Mouse (Mus musculus): ENCODE data around the gene Ddi2. TPM values are rescaled to one million over a fixed set of nuclear protein-coding genes. Genes with fewer than 3 reads are reported as not detected.

Ddi2 gene
- polyA plus RNA-seq, 1 experiment: 21.2 TPM

DNA sequence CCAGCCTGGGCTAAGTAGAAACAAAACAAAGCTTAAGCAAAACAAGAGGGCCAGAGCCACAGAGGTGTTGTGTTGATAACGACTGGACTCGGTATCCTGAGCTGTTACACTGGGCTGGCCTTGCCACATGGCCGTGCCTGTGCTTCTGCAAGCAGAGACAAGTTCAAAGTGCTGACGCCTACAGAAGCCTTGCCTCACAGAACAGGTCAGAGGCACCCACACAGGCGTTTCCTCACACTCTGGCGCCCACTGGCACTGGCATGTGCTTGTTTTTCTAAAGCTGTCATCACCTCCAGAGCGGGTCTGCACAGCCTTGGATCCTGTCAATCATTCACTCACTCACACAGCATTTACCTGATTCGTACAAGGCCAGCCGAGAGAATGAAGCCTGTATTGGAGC lies 18.6 kb upstream of the Ddi2 start:
- Histone ChIP-seq H3K27me3 (ENCODE audit: control insufficient read depth, insufficient read depth, low read length) (no peaks in the 10 kb centered on the region), H3K4me1 (ENCODE audit: control insufficient read depth, insufficient read depth, insufficient read length, low read length) (peaks cover 18% of the 10 kb centered on the region), H3K36me3 (ENCODE audit: control insufficient read depth, insufficient read depth, low read length) (no peaks in the 10 kb centered on the region), H3K27ac (ENCODE audit: insufficient read depth, low read depth, low read length) (peak overlapping the region; percentile 40; the same call in 1 of the 2 replicates), H3K4me3 (ENCODE audit: low read depth, low read length) (no peak overlapping the region)
- 22% methylated on average over 9 of the region's 9 CpGs for WGBS
- TF ChIP-seq CTCF (IDR thresholded peaks at IDR 0.05; ENCODE audit: extremely low read depth, insufficient read length, insufficient replicate concordance, low read depth, low read length): no peak
- no peak for TF ChIP-seq POLR2A (IDR thresholded peaks at IDR 0.05; ENCODE audit: low read depth, low read length)

- Histone ChIP-seq H3K36me3 (ENCODE audit: control insufficient read depth, insufficient read depth, low read length) (no peaks in the 10 kb centered on the region), H3K27ac (ENCODE audit: insufficient read depth, low read depth, low read length) (no peak overlapping the region), H3K4me3 (ENCODE audit: low read depth, low read length) (no peak overlapping the region), H3K4me1 (ENCODE audit: control insufficient read depth, insufficient read depth, insufficient read length, low read length) (peaks cover 22% of the 10 kb centered on the region), H3K27me3 (ENCODE audit: control insufficient read depth, insufficient read depth, low read length) (no peaks in the 10 kb centered on the region)
- WGBS: 34% methylated on average over 8 of the region's 8 CpGs
- TF ChIP-seq CTCF (IDR thresholded peaks at IDR 0.05; ENCODE audit: extremely low read depth, insufficient read length, insufficient replicate concordance, low read depth, low read length) (no peak), POLR2A (IDR thresholded peaks at IDR 0.05; ENCODE audit: low read depth, low read length) (no peak)
These were observed 14.8 kb upstream of the Ddi2 start for GRCm38 (mm10) chr4:141738015-141738414.

DNA sequence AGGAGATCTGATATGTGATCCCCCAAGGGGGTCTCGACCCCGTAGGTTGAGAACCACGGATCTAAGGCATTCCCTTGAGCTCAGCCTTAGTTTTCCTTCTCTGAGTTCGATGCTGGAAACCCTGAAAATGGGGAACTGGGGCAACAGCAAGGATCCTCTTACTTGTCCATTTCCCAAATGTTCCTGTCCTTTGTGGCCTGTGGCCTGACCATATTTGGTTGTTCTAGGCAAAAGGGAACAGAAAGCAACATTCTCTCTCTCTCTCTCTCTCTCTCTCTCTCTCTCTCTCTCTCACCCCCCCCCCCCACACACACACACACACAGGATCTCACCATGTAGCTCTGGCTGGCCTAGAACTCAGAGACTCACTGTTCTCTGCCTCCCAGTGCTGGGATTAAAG lies 13.6 kb upstream of the Ddi2 start:
- Histone ChIP-seq H3K27ac (ENCODE audit: insufficient read depth, low read depth, low read length) (peak overlapping the region; percentile 59; the same call in 1 of the 2 replicates), H3K27me3 (ENCODE audit: control insufficient read depth, insufficient read depth, low read length) (no peaks in the 10 kb centered on the region), H3K36me3 (ENCODE audit: control insufficient read depth, insufficient read depth, low read length) (no peaks in the 10 kb centered on the region), H3K4me1 (ENCODE audit: control insufficient read depth, insufficient read depth, insufficient read length, low read length) (peaks cover 19% of the 10 kb centered on the region; the same call in 1 of the 2 replicates), H3K4me3 (ENCODE audit: low read depth, low read length) (no peak overlapping the region)
- 44% methylated on average over 4 of the region's 4 CpGs for WGBS
- TF ChIP-seq CTCF (IDR thresholded peaks at IDR 0.05; ENCODE audit: extremely low read depth, insufficient read length, insufficient replicate concordance, low read depth, low read length) (no peak), POLR2A (IDR thresholded peaks at IDR 0.05; ENCODE audit: low read depth, low read length) (no peak)

GRCm38 (mm10) chr4:141735206-141735560 lies 12.0 kb upstream of the Ddi2 start:
- Histone ChIP-seq H3K36me3 (ENCODE audit: control insufficient read depth, insufficient read depth, low read length) (no peaks in the 10 kb centered on the region), H3K27ac (ENCODE audit: insufficient read depth, low read depth, low read length) (peak overlapping the region; percentile 7; the same call in 1 of the 2 replicates), H3K4me1 (ENCODE audit: control insufficient read depth, insufficient read depth, insufficient read length, low read length) (peaks cover 24% of the 10 kb centered on the region), H3K4me3 (ENCODE audit: low read depth, low read length) (peak overlapping the region; percentile 43), H3K27me3 (ENCODE audit: control insufficient read depth, insufficient read depth, low read length) (no peaks in the 10 kb centered on the region)
- 30% methylated on average over 9 of the region's 9 CpGs for WGBS
- no peak for TF ChIP-seq CTCF (IDR thresholded peaks at IDR 0.05; ENCODE audit: extremely low read depth, insufficient read length, insufficient replicate concordance, low read depth, low read length)
- no peak for TF ChIP-seq POLR2A (IDR thresholded peaks at IDR 0.05; ENCODE audit: low read depth, low read length)

DNA sequence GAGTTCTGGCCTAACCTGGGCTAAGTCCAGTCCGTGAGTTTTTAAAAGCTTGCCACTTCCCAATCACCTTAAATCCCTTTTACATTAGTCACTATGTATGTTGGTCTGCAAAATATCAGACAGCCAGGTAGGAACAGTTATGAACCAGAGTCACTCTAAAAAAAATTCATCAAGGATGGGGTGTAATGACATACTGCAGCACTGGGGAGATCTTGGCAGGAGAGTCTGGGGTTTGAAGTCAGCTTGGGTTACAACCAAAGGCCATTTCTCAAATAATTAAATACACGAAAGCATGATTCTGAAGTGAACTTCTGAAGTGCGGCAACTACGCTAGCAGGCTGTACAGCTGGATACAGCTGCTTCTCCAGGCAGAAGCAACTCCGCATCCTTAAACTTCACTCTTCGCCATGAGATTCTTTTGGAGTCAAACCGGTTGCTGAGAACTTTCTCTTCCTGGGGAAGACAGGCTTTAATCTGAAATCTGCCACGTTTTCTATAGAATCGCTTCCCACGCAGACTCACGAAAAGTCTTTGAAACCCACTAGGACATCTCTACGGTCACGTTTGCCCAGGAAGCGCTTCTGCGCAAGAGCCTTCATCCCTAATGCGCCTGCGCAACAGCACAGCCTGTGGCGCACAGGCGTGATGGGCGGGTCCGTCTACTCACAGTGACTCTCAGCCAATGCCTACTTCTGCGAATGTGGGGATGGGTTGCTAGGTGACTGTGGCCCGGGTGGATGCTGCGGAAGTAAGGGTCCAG lies 11.4 kb upstream of the Ddi2 start:
- H3K4me1 ChIP-seq (ENCODE audit: control insufficient read depth, insufficient read depth, insufficient read length, low read length): peaks cover 25% of the 10 kb centered on the region
- H3K4me3 ChIP-seq (ENCODE audit: low read depth, low read length): peak overlapping the region; percentile 43
- 9% methylated on average over 24 of the region's 24 CpGs for WGBS
- H3K36me3 ChIP-seq (ENCODE audit: control insufficient read depth, insufficient read depth, low read length): no peaks in the 10 kb centered on the region
- H3K27me3 ChIP-seq (ENCODE audit: control insufficient read depth, insufficient read depth, low read length): no peaks in the 10 kb centered on the region
- peak; percentile 64; the same call in 1 of the 2 replicates for TF ChIP-seq POLR2A (IDR thresholded peaks at IDR 0.05; ENCODE audit: low read depth, low read length)
- no peak for TF ChIP-seq CTCF (IDR thresholded peaks at IDR 0.05; ENCODE audit: extremely low read depth, insufficient read length, insufficient replicate concordance, low read depth, low read length)
- H3K27ac ChIP-seq (ENCODE audit: insufficient read depth, low read depth, low read length): peak overlapping the region; percentile 44

DNA sequence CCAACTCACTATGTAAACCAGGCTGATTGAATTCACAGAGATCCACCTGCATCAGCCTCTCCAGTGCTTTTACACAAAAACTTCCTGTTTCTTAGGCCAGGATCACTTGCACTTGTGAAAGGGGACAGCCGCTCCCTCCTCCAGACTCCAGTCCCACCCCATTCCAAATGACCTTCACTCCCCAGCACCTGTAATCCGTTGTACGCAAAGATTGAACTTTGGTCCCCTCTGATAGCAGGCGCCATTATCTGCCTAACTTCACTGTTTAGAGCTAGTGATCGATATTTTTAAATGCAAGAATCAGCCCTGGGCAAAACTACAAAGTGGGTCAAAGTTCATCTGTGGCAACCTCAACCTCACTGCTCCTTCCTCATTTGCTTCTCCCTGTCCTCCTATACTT lies 8.5 kb upstream of the Ddi2 start:
- Histone ChIP-seq H3K27ac (ENCODE audit: insufficient read depth, low read depth, low read length) (peak overlapping the region; percentile 83), H3K27me3 (ENCODE audit: control insufficient read depth, insufficient read depth, low read length) (no peaks in the 10 kb centered on the region)

DNA sequence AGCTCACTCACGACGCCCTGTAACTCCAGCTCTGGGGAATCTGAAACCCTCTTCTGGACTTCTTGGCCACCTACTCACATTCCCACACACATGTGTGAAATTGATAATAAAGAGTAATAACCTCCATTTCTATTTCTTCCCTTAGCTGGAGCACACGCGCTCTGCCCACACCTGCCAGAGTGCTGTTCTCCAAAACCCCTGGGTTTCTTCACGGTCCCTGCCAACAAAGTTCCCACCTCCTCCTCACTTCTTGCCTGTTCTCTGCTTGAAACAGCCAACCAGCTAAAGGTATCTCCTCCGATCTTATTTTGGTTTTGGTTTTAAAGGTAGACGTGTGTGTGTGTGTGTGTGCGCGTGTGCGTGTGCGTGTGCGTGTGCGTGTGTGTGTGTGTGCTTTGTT lies 7.2 kb upstream of the Ddi2 start:
- WGBS: 84% methylated on average over 13 of the region's 13 CpGs
- no peaks in the 10 kb centered on the region for H3K27me3 ChIP-seq (ENCODE audit: control insufficient read depth, insufficient read depth, low read length)
- H3K4me3 ChIP-seq (ENCODE audit: low read depth, low read length): no peak overlapping the region
- no peak for TF ChIP-seq POLR2A (IDR thresholded peaks at IDR 0.05; ENCODE audit: low read depth, low read length)
- no peak for TF ChIP-seq CTCF (IDR thresholded peaks at IDR 0.05; ENCODE audit: extremely low read depth, insufficient read length, insufficient replicate concordance, low read depth, low read length)
- no peaks in the 10 kb centered on the region for H3K36me3 ChIP-seq (ENCODE audit: control insufficient read depth, insufficient read depth, low read length)
- H3K4me1 ChIP-seq (ENCODE audit: control insufficient read depth, insufficient read depth, insufficient read length, low read length): peaks cover 47% of the 10 kb centered on the region
- H3K27ac ChIP-seq (ENCODE audit: insufficient read depth, low read depth, low read length): peak overlapping the region; percentile 96

More for the DNA sequence above, 8.5 kb upstream of the Ddi2 start:
- WGBS: 29% methylated on average over 5 of the region's 5 CpGs
- H3K4me1 ChIP-seq (ENCODE audit: control insufficient read depth, insufficient read depth, insufficient read length, low read length): peaks cover 42% of the 10 kb centered on the region
- H3K36me3 ChIP-seq (ENCODE audit: control insufficient read depth, insufficient read depth, low read length): no peaks in the 10 kb centered on the region
- TF ChIP-seq CTCF (IDR thresholded peaks at IDR 0.05; ENCODE audit: extremely low read depth, insufficient read length, insufficient replicate concordance, low read depth, low read length) (no peak), POLR2A (IDR thresholded peaks at IDR 0.05; ENCODE audit: low read depth, low read length) (no peak)
- no peak overlapping the region for H3K4me3 ChIP-seq (ENCODE audit: low read depth, low read length)
